Mouse (Mus musculus) gastrocnemius, postnatal 25 days (tissue): Measurements from ENCODE around the gene Ankrd53. TPM values are rescaled to one million over a fixed set of nuclear protein-coding genes. Genes with fewer than 3 reads are reported as not detected.
"Not testable (repeated sequence)": the region's sequence is repeated elsewhere in the genome, so short reads cannot be mapped to it uniquely, and the experiment has no call there.

Experiments used
- DNase-seq: peaks from one replicate; pipeline ENCODE4 v3.0.0; 2022
- total RNA-seq, 2 experiments: library from RNA; stranded (reverse); gene quantifications; 1 replicate in 1 of 2; 2 replicates in 1 of 2; pipeline ENCODE4 v1.2.3; 2021

Ankrd53 gene
- total RNA-seq, 2 experiments from 2014 or later: not detected

DNA sequence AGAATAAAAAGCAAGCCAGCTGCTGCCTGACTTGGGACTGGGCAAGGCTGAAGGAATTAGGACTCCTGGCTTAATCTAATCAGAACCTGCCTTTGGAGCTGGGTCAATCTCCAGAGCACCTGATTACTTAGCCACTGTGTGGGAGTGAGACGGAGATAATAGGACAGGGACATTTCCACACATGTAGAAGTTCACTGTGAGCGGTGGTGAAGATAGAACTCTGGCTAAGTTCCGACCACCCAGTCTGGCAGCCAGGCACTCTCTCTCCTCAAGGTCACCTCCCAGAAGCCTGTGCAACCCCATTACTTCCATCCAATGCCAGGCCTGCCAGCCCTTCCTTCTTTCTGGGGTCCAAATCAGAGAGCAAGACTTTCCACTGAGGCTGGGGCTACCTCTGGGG is 4.5 kb downstream of the Ankrd53 start:
- DNase-seq: no peak

DNA sequence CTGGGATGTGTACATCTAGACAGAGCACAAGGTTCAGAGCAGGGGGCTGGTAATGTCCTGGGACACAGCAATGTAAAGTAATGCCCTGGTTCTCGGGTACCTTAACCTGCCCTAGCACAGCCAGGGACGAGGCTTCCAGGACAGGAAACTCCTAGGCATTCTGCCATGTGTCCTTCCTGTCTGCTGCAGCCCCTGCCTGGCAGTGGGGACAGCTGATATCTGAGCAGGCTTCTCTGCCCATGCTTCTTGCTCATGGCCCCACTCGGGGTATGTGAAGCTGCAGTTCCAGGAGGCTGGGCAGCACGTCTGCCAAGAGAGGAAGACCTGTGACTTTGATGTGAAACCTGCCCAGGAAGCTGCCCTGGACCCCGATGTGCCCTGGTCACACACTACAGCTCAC is 6.0 kb downstream of the Ankrd53 start:
- no peak for DNase-seq

GRCm38 (mm10) chr6:83774126-83774525 is 11.7 kb downstream of the Ankrd53 start:
- DNase-seq: no peak

GRCm38 (mm10) chr6:83774781-83775563 is 12.5 kb downstream of the Ankrd53 start:
- no peak for DNase-seq

- peak; percentile 92 for DNase-seq
These were observed 13.3 kb downstream of the Ankrd53 start, which contains the start of gene Tex261 for GRCm38 (mm10) chr6:83775638-83776293. Gene Tex261, minus strand, starts transcription at chr6:83775813.

- no peak for DNase-seq
These were observed 15.9 kb downstream of the Ankrd53 start for GRCm38 (mm10) chr6:83778306-83778705.

- DNase-seq: no peak
These were observed 16.6 kb downstream of the Ankrd53 start for GRCm38 (mm10) chr6:83779026-83779425.

- DNase-seq: no peak
These were observed 24.0 kb downstream of the Ankrd53 start for GRCm38 (mm10) chr6:83786426-83786825.

- DNase-seq: no peak
These were observed 26.1 kb downstream of the Ankrd53 start for GRCm38 (mm10) chr6:83788554-83788953.

DNA sequence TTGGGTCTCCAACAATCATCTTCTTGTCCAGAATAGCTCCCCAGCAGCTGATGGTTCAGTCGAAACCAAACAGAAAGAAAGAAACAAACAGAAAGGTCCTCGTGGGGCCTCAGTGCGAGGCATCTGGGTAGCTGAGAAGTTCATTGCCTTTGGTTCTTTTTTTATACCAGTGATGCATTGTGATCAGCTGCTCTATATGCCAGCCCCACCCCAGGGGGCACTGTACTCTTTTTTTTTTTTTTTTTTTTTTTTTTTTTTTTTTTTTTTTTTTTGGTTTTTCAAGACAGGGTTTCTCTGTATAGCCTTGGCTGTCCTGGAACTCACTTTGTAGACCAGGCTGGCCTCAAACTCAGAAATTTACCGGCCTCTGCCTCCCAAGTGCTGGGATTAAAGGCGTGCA is 28.1 kb downstream of the Ankrd53 start:
- not testable (repeated sequence) for DNase-seq

- no peak for DNase-seq
These were observed 28.9 kb downstream of the Ankrd53 start for GRCm38 (mm10) chr6:83791251-83791890.

DNA sequence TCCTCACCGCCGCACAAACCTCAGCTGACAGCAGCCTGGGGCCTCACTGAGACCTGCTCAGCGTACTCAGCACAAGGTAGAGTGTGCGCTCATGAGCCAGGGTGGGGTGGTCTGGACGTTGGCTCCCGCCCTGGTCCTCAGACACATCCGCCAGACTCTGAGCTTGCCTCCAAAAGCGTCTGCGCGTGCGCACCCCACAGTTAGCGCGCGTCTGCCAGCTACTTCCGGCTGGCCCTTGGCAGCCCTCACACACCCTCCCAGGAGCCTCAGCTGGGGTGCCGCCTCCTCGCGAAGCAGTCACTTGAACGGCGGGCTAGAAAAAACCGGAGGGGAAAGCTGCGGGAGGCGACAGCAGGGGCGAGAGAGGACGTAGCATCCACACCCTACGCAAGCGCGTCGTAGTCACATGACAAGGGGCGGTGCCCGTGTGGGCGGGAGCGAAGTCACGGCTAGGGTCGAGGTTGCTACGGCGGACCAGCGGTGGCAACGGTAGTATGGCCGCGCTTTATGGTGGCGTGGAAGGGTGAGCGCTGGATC is 32.4 kb downstream of the Ankrd53 start, which contains the start of gene Nagk:
Gene Nagk (plus strand): TSS at position 223 of the 537 bp plus-strand sequence.
- peak; percentile 90 for DNase-seq

DNA sequence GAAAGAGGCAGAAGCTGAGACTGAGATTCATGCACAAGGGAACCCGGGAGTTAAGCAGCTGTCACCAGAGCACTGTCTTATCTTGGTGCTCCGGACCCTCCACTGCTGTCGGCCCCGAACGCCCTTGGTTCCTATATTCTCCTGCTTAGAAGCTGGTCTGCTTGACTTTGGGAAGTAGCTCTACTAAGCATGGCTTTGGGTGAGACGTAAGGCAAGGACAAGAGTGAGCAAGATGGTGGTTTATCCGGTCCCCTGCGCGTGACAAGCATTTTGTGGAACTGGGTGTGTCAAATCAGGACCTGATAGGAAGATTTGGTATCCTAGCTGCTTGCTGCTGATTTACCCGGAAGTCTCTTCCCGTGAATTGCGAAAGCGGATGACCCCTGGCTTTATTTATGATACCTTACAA is 33.1 kb downstream of the Ankrd53 start:
- DNase-seq: no peak

GRCm38 (mm10) chr6:83796686-83797085 is 34.2 kb downstream of the Ankrd53 start:
- DNase-seq: no peak

DNA sequence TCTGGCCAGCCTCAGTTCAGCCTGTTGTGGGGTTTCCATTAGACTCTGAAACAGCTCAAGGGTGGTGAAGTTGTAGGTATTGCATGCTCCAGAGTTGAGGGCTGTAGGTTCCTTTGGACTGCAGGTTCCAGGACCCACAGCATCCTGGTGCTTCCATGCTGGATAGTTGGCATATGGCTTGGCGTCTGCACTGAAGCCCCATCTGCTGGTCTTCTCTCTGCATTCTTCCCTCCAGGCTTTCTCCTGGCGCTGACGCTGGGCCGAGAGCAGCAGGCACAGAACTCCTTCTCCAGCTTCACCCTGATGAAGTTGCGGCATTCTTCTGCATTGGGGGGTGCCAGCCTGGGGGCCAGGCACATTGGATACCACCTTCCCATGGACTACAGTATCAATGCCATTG is 39.6 kb downstream of the Ankrd53 start:
- no peak for DNase-seq

DNA sequence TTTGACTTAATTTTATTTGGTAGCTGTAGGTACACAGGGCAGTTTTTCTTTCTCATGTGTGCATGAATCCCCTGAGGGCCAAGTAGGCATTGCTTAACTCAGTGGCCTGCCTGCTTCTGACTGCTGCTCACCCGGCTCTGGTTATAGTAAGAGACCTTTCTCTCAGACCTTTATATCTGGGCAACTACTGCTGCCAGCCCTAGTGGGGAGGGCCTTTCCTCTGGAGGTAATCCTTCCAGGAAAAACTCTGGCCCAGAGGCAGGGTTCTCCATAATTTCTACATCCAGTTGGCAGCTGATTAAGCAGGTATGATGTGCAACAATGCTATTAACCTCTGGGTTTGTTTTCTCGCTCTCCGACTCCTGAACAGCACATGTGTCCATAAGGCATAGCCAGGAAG is 40.4 kb downstream of the Ankrd53 start:
- no peak for DNase-seq

DNA sequence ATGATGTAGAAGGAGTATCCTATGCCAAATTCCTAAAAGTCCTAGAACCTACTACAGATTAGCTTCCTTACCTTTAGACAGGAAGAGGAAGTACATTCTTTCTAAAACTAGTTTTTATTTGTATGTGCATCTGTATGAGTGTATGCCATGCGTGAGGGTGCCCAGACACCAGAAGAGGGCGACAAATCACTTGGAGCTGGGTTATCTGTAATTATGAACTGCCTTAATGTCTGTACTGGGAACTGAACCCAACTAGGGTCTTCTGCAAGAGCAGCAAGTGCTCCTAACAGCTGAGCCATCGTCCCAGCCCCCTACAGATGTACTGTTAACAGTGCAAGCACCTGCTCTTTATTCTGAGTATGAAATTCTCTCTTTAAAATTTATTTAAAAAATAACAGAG is 53.4 kb downstream of the Ankrd53 start:
- DNase-seq: no peak

Other genes starting within 250 kb of the Ankrd53 start
- 1 to 10 TPM in 1 of 2 experiments, under 1 TPM in 1; 0.72 to 5.6 TPM for gene Actg2, start 226.4 kb upstream of the Ankrd53 start, total RNA-seq
- 1 to 10 TPM; 6.7 to 7.9 TPM for gene Stambp, start 189.9 kb upstream of the Ankrd53 start, total RNA-seq
- gene Clec4f, start 106.5 kb upstream of the Ankrd53 start, total RNA-seq: not detected
- not detected for gene Cd207, start 84.8 kb upstream of the Ankrd53 start, total RNA-seq
- gene Vax2, start 51.4 kb upstream of the Ankrd53 start, total RNA-seq: not detected
- gene Atp6v1b1, start 19.7 kb upstream of the Ankrd53 start, total RNA-seq: not detected
- 10 to 100 TPM; 47.2 to 49.5 TPM for gene Tex261, start 13.2 kb downstream of the Ankrd53 start, total RNA-seq
- 1 to 10 TPM; 3.8 to 6.6 TPM for gene Nagk, start 32.3 kb downstream of the Ankrd53 start, total RNA-seq
- 10 to 100 TPM; 62.8 to 68.1 TPM for gene Paip2b, start 69.1 kb downstream of the Ankrd53 start, total RNA-seq
- gene Zfp638, start 104.5 kb downstream of the Ankrd53 start, total RNA-seq: 10 to 100 TPM; 36.3 to 39.0 TPM
- 10 to 100 TPM; 84.4 to 99.3 TPM for gene Dysf, start 245.9 kb downstream of the Ankrd53 start, total RNA-seq